Mouse (Mus musculus) kidney, embryonic 15.5 days (tissue): ENCODE results near the gene Olfr1284. TPM values are rescaled to one million over a fixed set of nuclear protein-coding genes. Genes with fewer than 3 reads are reported as not detected.
"Not testable (repeated sequence)": the region's sequence is repeated elsewhere in the genome, so short reads cannot be mapped to it uniquely, and the experiment has no call there.

Source experiments
- ATAC-seq: fragments of 200-750 bp; cut with Nextera tagmentation; replicated peaks from 2 replicates; pipeline ENCODE4 v1.8.0; 2017; ENCODE audit warnings: moderate TSS enrichment; ENCODE audit not compliant: low FRiP score
- H3K27ac ChIP-seq: fragments of 300-500 bp; sonication (generic); 2 replicates; pipeline ENCODE4 v1.5.1; 2015; ENCODE audit warnings: mild to moderate bottlenecking, inconsistent platforms
- H3K27me3 ChIP-seq: fragments of 300-500 bp; sonication (generic); 2 replicates; pipeline ENCODE4 v1.6.1; 2015; ENCODE audit warnings: inconsistent platforms
- H3K36me3 ChIP-seq: fragments of 300-500 bp; sonication (generic); 2 replicates; pipeline ENCODE4 v1.6.1; 2015; ENCODE audit warnings: inconsistent platforms
- H3K4me1 ChIP-seq: fragments of 300-500 bp; sonication (generic); 2 replicates; pipeline ENCODE4 v1.6.1; 2015; ENCODE audit warnings: inconsistent platforms
- H3K4me2 ChIP-seq: fragments of 300-500 bp; sonication (generic); 2 replicates; pipeline ENCODE4 v1.6.1; 2015; ENCODE audit warnings: moderate library complexity, mild to moderate bottlenecking, inconsistent platforms
- H3K4me3 ChIP-seq: fragments of 300-500 bp; sonication (generic); replicated peaks from 2 replicates; pipeline ENCODE4 v1.5.1; 2015; ENCODE audit warnings: mild to moderate bottlenecking, inconsistent platforms
- H3K9ac ChIP-seq: fragments of 300-500 bp; sonication (generic); 2 replicates; pipeline ENCODE4 v1.6.1; 2015; ENCODE audit warnings: mild to moderate bottlenecking, inconsistent platforms
- H3K9me3 ChIP-seq: fragments of 300-500 bp; sonication (generic); replicated peaks from 2 replicates; pipeline ENCODE4 v1.6.1; 2016; ENCODE audit warnings: inconsistent platforms
- WGBS: fragments of 180-500 bp; shearing (Covaris S2); methylation state at CpG from one replicate; pipeline ENCODE4 v1.1.7; 2015; ENCODE audit warnings: mixed read lengths; 5-methylcytosine and 5-hydroxymethylcytosine counted together
- polyA plus RNA-seq: library from polyadenylated mRNA; unstranded; fragments of >200 nt; fragmentation: Nextera tagmentation; extraction: Ambion mirVana; gene quantifications from 2 replicates; pipeline ENCODE4 v1.2.1, GENCODE M21; 2015

Olfr1284 gene
- polyA plus RNA-seq, result not detected in 2 replicates

DNA sequence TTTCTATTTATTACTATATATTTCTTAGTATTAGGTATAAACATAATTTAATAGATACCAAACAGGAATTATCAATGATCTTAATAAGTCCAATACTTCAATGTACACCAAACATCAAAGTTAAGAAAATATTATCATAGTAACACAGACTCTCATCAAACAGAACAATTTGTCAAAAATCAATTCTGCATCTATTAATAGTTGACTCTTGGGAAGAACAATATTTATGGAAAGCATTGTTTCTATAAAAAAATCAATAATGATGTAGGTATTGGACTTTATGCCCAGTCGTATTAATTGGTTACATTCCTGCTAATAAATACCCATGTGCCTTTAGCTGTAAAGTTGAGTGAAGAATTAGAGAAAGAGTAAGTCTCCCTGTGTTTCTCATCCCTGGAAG, at the start of gene Olfr1284:
Gene Olfr1284, plus strand, starts transcription at position 301 of the 400 bp plus-strand sequence.
- H3K27me3 ChIP-seq, result no peaks in the 10 kb centered on the region
- H3K4me2 ChIP-seq, result no peak within 1 kb of the TSS
- H3K36me3 ChIP-seq, result no peaks in the 10 kb centered on the region
- WGBS, result 88% methylated on average over 1 of the region's 1 CpGs
- no peaks in the 10 kb centered on the region for H3K4me1 ChIP-seq
- H3K9me3 ChIP-seq, result no peaks in the 10 kb centered on the region
- no peak within 1 kb of the TSS for H3K4me3 ChIP-seq
- no peak within 1 kb of the TSS for H3K27ac ChIP-seq
- ATAC-seq, result no peak
- H3K9ac ChIP-seq, result no peak within 1 kb of the TSS

DNA sequence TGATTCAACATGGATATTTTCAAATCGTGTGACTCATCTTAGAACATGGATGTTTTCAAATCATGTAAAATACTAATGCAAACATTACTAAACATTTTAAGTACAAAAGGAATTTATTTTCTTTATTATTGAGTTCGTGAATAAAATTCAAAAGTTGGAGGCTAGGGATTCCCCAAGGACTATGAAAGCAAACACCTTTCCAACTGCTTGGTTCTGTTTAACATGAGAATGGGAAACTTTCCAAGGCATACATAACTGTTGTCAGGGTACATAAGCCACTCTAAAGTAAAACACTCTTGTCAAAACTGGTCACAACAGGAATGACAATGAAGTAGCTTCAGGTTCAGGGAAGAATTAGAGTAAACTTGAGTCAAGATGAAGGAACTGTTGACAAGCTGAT, 49.1 kb upstream of the Olfr1284 start, which contains the start of gene Olfr1281:
Gene Olfr1281, plus strand, starts transcription at position 301 of the 400 bp plus-strand sequence.
- H3K4me3 ChIP-seq, result no peak within 1 kb of the TSS
- H3K9ac ChIP-seq, result no peak within 1 kb of the TSS
- ATAC-seq, result no peak
- H3K4me1 ChIP-seq, result no peaks in the 10 kb centered on the region
- no peaks in the 10 kb centered on the region for H3K9me3 ChIP-seq
- H3K36me3 ChIP-seq, result no peaks in the 10 kb centered on the region
- no peak within 1 kb of the TSS for H3K4me2 ChIP-seq
- H3K27me3 ChIP-seq, result no peaks in the 10 kb centered on the region
- H3K27ac ChIP-seq, result no peak within 1 kb of the TSS
- WGBS, result 78% methylated on average over 2 of the region's 2 CpGs

DNA sequence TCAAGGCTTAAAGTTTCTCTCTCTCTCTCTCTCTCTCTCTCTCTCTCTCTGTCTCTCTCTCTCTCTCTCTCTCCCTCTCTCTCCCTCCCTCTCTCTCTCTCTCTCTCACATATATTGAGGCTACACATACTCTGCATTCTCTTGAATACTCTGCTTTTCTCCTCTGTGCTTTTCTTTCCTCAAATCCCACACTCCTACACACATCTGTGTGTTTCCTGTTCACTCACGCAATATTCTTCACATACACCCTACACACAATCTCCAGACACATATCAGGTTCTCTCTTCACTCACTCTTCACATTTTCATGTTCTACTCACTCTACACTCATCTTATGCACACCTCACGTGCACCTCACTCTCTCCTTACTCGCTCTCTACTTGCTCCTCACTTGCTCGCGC, 41.6 kb upstream of the Olfr1284 start:
- not testable (repeated sequence) for H3K36me3 ChIP-seq, H3K4me2 ChIP-seq, H3K27me3 ChIP-seq, H3K4me3 ChIP-seq, H3K27ac ChIP-seq, H3K9ac ChIP-seq, H3K9me3 ChIP-seq, H3K4me1 ChIP-seq, ATAC-seq
- 87% methylated on average over 5 of the region's 5 CpGs for WGBS

DNA sequence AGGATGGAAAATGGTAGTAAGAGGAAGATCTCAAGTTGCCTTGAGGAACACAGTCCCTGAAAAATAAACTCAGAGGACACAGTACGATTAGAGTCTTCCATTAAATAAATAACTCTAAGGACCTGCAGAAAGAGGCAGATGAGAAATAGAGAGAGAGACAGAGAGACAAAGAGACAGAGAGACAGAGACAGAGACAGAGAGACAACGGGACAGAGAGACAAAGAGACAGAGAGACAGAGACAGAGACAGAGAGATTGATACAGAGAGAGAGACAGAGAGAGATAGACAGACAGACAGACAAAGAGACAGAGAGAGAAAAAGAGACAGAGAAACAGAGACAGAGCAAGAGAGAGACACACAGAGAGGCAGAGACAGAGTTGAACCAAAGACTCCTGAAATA, 39.3 kb upstream of the Olfr1284 start, which contains the start of gene Olfr1282:
Gene Olfr1282, minus strand, starts transcription at position 101 of the 400 bp plus-strand sequence.
- Histone ChIP-seq H3K4me3 (no peak within 1 kb of the TSS), H3K9ac (no peak within 1 kb of the TSS), H3K4me1 (no peaks in the 10 kb centered on the region), H3K27me3 (no peaks in the 10 kb centered on the region), H3K4me2 (no peak within 1 kb of the TSS), H3K36me3 (no peaks in the 10 kb centered on the region), H3K9me3 (no peaks in the 10 kb centered on the region), H3K27ac (no peak within 1 kb of the TSS)
- ATAC-seq, result no peak
- 76% methylated on average over 2 of the region's 2 CpGs for WGBS

DNA sequence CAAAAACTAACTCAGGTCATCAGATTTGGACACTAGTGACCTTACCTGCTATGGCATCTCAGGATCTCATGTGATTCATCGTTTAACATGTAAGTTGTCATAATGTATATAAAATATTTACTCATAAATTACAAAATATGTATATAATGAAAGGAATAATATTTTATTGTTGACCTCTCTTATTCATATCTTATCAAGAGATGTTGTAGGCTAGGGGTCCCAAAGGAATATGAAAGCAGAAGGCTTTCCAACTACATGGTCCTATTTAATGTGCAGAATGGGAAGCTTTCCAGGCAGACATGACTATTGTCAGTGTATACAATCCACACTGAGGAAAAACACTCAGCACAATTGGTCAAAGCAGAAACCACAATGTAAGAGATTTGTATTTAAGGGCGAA, 8.8 kb upstream of the Olfr1284 start, which contains the start of gene Olfr1283:
Gene Olfr1283, plus strand, starts transcription at position 301 of the 400 bp plus-strand sequence.
- 70% methylated on average over 2 of the region's 2 CpGs for WGBS
- Histone ChIP-seq H3K9ac (no peak within 1 kb of the TSS), H3K4me2 (no peak within 1 kb of the TSS), H3K27ac (no peak within 1 kb of the TSS), H3K9me3 (no peaks in the 10 kb centered on the region), H3K27me3 (no peaks in the 10 kb centered on the region), H3K4me1 (no peaks in the 10 kb centered on the region), H3K4me3 (no peak within 1 kb of the TSS), H3K36me3 (no peaks in the 10 kb centered on the region)
- ATAC-seq, result no peak

DNA sequence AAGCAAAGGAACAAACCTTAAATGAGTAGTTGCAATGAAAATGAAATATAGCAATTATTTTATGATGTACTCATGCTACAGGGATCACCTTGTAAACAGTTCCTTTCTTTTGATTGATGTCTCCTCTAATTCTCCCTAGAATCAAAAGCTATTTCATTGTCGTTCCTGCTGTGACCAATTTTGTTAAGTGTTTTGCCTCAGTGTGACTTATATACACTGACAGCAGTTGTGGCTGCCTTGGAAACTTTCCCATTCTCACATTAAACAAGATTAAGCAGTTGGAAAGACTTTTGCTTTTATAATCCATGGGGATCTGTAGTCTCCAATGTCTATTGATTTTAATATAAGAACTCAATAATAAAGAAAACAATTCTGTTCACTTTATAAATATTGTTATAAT, 47.6 kb downstream of the Olfr1284 start, which contains the start of gene Olfr1286:
Gene Olfr1286, minus strand, starts transcription at position 185 of the 400 bp plus-strand sequence.
- no peaks in the 10 kb centered on the region for H3K27me3 ChIP-seq
- H3K4me2 ChIP-seq, result no peak within 1 kb of the TSS
- no peaks in the 10 kb centered on the region for H3K4me1 ChIP-seq
- no peaks in the 10 kb centered on the region for H3K9me3 ChIP-seq
- H3K27ac ChIP-seq, result no peak within 1 kb of the TSS
- ATAC-seq, result no peak
- H3K9ac ChIP-seq, result no peak within 1 kb of the TSS
- H3K36me3 ChIP-seq, result no peaks in the 10 kb centered on the region
- 59% methylated on average over 1 of the region's 1 CpGs for WGBS
- H3K4me3 ChIP-seq, result no peak within 1 kb of the TSS

Other genes with a start within 250 kb of the Olfr1284 start
- not detected in 2 replicates for gene Gm15130, start 222.6 kb upstream of the Olfr1284 start, polyA plus RNA-seq
- gene 4930430A15Rik, start 145.9 kb upstream of the Olfr1284 start, polyA plus RNA-seq, result not detected in 2 replicates
- gene Olfr1275, start 140.2 kb upstream of the Olfr1284 start, polyA plus RNA-seq, result not detected in 2 replicates
- not detected in 2 replicates for gene Olfr1276, start 121.0 kb upstream of the Olfr1284 start, polyA plus RNA-seq
- not detected in 2 replicates for gene Olfr1277, start 101.4 kb upstream of the Olfr1284 start, polyA plus RNA-seq
- not detected in 2 replicates for gene Olfr1278, start 85.4 kb upstream of the Olfr1284 start, polyA plus RNA-seq
- gene Olfr1279, start 74.9 kb upstream of the Olfr1284 start, polyA plus RNA-seq, result not detected in 2 replicates
- gene Olfr1280, start 61.5 kb upstream of the Olfr1284 start, polyA plus RNA-seq, result not detected in 2 replicates
- gene Olfr1281, start 49.0 kb upstream of the Olfr1284 start, polyA plus RNA-seq, result not detected in 2 replicates
- not detected in 2 replicates for gene Olfr1282, start 39.4 kb upstream of the Olfr1284 start, polyA plus RNA-seq
- not detected in 2 replicates for gene Olfr1283, start 8.7 kb upstream of the Olfr1284 start, polyA plus RNA-seq
- gene Olfr1286, start 47.6 kb downstream of the Olfr1284 start, polyA plus RNA-seq, result not detected in 2 replicates
- not detected in 2 replicates for gene Olfr1287, start 73.6 kb downstream of the Olfr1284 start, polyA plus RNA-seq
- gene Olfr1288, start 98.6 kb downstream of the Olfr1284 start, polyA plus RNA-seq, result not detected in 2 replicates
- not detected in 2 replicates for gene Olfr1289, start 105.3 kb downstream of the Olfr1284 start, polyA plus RNA-seq
- not detected in 2 replicates for gene Olfr1290, start 118.3 kb downstream of the Olfr1284 start, polyA plus RNA-seq
- gene Olfr1291-ps1, start 121.7 kb downstream of the Olfr1284 start, polyA plus RNA-seq, result not detected in 2 replicates
- gene Olfr1293-ps, start 149.7 kb downstream of the Olfr1284 start, polyA plus RNA-seq, result not detected in 2 replicates
- not detected in 2 replicates for gene Olfr1294, start 164.8 kb downstream of the Olfr1284 start, polyA plus RNA-seq
- gene Olfr1295, start 194.2 kb downstream of the Olfr1284 start, polyA plus RNA-seq, result not detected in 2 replicates